Mouse (Mus musculus) hindbrain, embryonic 10.5 days (tissue): ENCODE data around the gene Trim68. TPM values are rescaled to one million over a fixed set of nuclear protein-coding genes. Genes with fewer than 3 reads are reported as not detected.
A peak's percentile ranks its signal among the peaks of the same experiment; 100 is the strongest.
"Not testable (repeated sequence)": the region's sequence is repeated elsewhere in the genome, so short reads cannot be mapped to it uniquely, and the experiment has no call there.

Experiments
- DNase-seq: peaks from one replicate; pipeline ENCODE4 v3.0.0-alpha.2; 2017; ENCODE audit warnings: low spot score
- H3K27ac ChIP-seq: fragments of 300-500 bp; sonication (generic); 2 replicates; pipeline ENCODE4 v1.5.1; 2016; ENCODE audit warnings: mild to moderate bottlenecking, moderate library complexity
- H3K27me3 ChIP-seq: fragments of 300-500 bp; sonication (generic); 2 replicates; pipeline ENCODE4 v1.6.1; 2016; ENCODE audit warnings: mild to moderate bottlenecking; ENCODE audit not compliant: poor library complexity, insufficient read depth, severe bottlenecking
- H3K36me3 ChIP-seq: fragments of 300-500 bp; sonication (generic); 2 replicates; pipeline ENCODE4 v1.6.1; 2016; ENCODE audit warnings: mild to moderate bottlenecking, moderate library complexity
- H3K4me1 ChIP-seq: fragments of 300-500 bp; sonication (generic); replicated peaks from 2 replicates; pipeline ENCODE4 v1.6.1; 2016; ENCODE audit warnings: mild to moderate bottlenecking
- H3K4me3 ChIP-seq: fragments of 300-500 bp; sonication (generic); 2 replicates; pipeline ENCODE4 v1.5.1; 2016; ENCODE audit warnings: mild to moderate bottlenecking, moderate library complexity
- H3K9me3 ChIP-seq: fragments of 300-500 bp; sonication (generic); 2 replicates; pipeline ENCODE4 v1.6.1; 2016; ENCODE audit warnings: mild to moderate bottlenecking, moderate library complexity
- WGBS: fragments of 180-500 bp; shearing (Covaris S2); methylation state at CpG from one replicate; pipeline ENCODE4 v1.1.7; 2016; 5-methylcytosine and 5-hydroxymethylcytosine counted together
- polyA plus RNA-seq: library from polyadenylated mRNA; unstranded; fragments of >200 nt; fragmentation: Nextera tagmentation; extraction: Ambion mirVana; gene quantifications from 2 replicates; pipeline ENCODE4 v1.2.1, GENCODE M21; 2016

Trim68 gene
- 9.6 and 9.9 TPM in 2 replicates for polyA plus RNA-seq

DNA sequence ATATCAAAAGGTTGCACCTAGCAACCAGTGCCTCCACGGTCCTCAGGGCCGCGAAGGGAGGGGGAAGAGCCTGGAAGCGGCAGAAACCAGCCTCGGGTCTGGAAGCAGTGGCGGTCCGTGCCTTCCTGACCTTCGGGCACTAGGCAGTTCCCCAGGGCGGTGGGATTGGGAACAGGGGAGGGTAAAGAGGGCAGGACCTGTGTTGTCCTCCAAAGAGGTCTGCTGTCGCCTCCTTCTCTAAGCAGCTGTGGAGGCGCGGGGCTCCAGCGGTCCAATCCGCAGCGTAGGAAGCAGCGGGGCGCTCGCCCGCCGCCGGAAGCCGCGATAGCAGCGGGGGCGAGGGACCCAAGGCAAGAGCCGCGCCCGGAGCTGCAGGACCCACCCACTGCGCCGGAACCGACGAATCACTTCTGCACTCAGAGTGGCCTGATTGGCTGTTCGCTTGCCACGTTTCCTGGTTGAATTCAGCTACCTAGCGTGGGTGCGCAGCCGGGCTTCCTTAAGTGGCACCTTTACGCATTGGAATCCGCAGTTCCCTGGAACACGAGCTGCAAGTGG, at the start of gene Trim68:
Gene Trim68, minus strand, starts transcription at position 384 of the 558 bp plus-strand sequence.
- Histone ChIP-seq H3K27me3 (no peaks in the 10 kb centered on the region), H3K36me3 (no peaks in the 10 kb centered on the region), H3K4me1 (no peaks in the 10 kb centered on the region), H3K4me3 (peak within 1 kb of the TSS; percentile 62), H3K27ac (peak within 1 kb of the TSS; percentile 87), H3K9me3 (no peaks in the 10 kb centered on the region)
- DNase-seq, result peak; percentile 91
- WGBS, result under 1% methylated on average over 40 of the region's 40 CpGs

GRCm38 (mm10) chr7:102733793-102734192, 46.7 kb upstream of the Trim68 start:
- no peak for DNase-seq
- WGBS, result 57% methylated on average over 1 of the region's 1 CpGs

DNA sequence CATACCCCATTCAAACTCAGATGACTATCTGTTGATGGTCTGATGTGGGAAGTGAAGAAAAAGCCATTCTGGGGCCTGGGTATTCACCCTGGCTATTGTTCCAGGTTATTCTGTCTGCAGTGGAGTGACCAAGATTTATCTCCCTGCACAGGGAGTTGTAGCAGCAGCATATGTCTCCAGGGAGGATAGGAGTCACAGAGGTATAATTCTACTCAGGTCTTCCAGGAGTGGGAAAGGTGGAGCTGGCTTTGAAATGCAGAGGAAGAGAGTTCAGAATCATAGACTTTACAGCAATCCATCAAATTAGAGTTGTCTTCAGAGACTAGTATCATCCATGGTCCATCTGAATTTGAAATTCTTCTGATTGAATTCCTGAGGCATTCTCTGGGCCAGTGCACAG, 40.3 kb upstream of the Trim68 start, which contains the start of gene Olfr559:
Gene Olfr559, minus strand, starts transcription at position 101 of the 400 bp plus-strand sequence.
- Histone ChIP-seq H3K4me1 (no peaks in the 10 kb centered on the region), H3K9me3 (no peaks in the 10 kb centered on the region), H3K36me3 (no peaks in the 10 kb centered on the region), H3K27ac (no peak within 1 kb of the TSS), H3K27me3 (no peaks in the 10 kb centered on the region), H3K4me3 (no peak within 1 kb of the TSS)
- no peak for DNase-seq

More at GRCm38 (mm10) chr7:102733793-102734192, 46.7 kb upstream of the Trim68 start:
- no peaks in the 10 kb centered on the region for H3K36me3 ChIP-seq
- H3K27me3 ChIP-seq, result no peaks in the 10 kb centered on the region
- no peaks in the 10 kb centered on the region for H3K4me1 ChIP-seq
- H3K27ac ChIP-seq, result no peak overlapping the region
- no peaks in the 10 kb centered on the region for H3K9me3 ChIP-seq
- no peak overlapping the region for H3K4me3 ChIP-seq

DNA sequence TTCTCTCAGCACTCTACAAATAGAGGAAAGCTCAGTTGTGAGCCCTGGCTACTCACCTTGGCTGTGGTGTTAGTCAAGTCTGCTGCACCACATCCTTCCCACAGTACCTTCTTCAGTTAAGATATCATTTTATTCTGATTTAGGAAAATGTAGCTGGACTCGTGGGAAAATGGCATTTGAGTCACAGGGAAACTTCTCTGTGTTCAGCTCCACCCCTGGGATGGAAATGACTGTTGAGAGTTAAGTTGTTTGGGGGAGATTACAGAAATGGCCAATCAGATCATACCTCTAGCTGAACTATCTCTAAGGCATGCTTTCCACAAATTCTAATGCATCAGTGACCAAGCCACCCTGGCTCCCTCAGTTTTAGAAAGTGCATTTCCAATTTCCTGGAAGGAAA, 31.8 kb upstream of the Trim68 start, which contains the start of gene Olfr33:
Gene Olfr33, minus strand, starts transcription at position 101 of the 400 bp plus-strand sequence.
- H3K36me3 ChIP-seq, result no peaks in the 10 kb centered on the region
- H3K4me1 ChIP-seq, result no peaks in the 10 kb centered on the region
- WGBS, result 55% methylated on average over 1 of the region's 1 CpGs
- H3K27me3 ChIP-seq, result no peaks in the 10 kb centered on the region
- H3K9me3 ChIP-seq, result no peaks in the 10 kb centered on the region
- no peak for DNase-seq
- no peak within 1 kb of the TSS for H3K27ac ChIP-seq
- no peak within 1 kb of the TSS for H3K4me3 ChIP-seq

- H3K4me1 ChIP-seq, result no peaks in the 10 kb centered on the region
- H3K27me3 ChIP-seq, result no peaks in the 10 kb centered on the region
- no peaks in the 10 kb centered on the region for H3K36me3 ChIP-seq
- H3K4me3 ChIP-seq, result no peak within 1 kb of the TSS
- H3K27ac ChIP-seq, result no peak within 1 kb of the TSS
- no peaks in the 10 kb centered on the region for H3K9me3 ChIP-seq
- no peak for DNase-seq
Observed at GRCm38 (mm10) chr7:102701915-102702314, 14.8 kb upstream of the Trim68 start, which contains the start of gene Olfr558. Gene Olfr558 (plus strand): TSS chr7:102702215.

- Histone ChIP-seq H3K4me3 (no peak overlapping the region), H3K27ac (no peak overlapping the region), H3K27me3 (no peaks in the 10 kb centered on the region), H3K4me1 (no peaks in the 10 kb centered on the region), H3K36me3 (no peaks in the 10 kb centered on the region), H3K9me3 (no peaks in the 10 kb centered on the region)
- 85% methylated on average over 7 of the region's 7 CpGs for WGBS
- DNase-seq, result no peak
Observed at GRCm38 (mm10) chr7:102698461-102698860, 11.3 kb upstream of the Trim68 start.

- peak; percentile 12 for DNase-seq
- no peak within 1 kb of the TSS for H3K4me3 ChIP-seq
- WGBS, result 78% methylated on average over 5 of the region's 5 CpGs
- no peaks in the 10 kb centered on the region for H3K4me1 ChIP-seq
- no peaks in the 10 kb centered on the region for H3K9me3 ChIP-seq
- no peaks in the 10 kb centered on the region for H3K27me3 ChIP-seq
- H3K27ac ChIP-seq, result no peak within 1 kb of the TSS
- no peaks in the 10 kb centered on the region for H3K36me3 ChIP-seq
Observed at GRCm38 (mm10) chr7:102695358-102696125, 8.4 kb upstream of the Trim68 start, which contains the start of gene Olfr557. Gene Olfr557 (plus strand): TSS chr7:102695910.

DNA sequence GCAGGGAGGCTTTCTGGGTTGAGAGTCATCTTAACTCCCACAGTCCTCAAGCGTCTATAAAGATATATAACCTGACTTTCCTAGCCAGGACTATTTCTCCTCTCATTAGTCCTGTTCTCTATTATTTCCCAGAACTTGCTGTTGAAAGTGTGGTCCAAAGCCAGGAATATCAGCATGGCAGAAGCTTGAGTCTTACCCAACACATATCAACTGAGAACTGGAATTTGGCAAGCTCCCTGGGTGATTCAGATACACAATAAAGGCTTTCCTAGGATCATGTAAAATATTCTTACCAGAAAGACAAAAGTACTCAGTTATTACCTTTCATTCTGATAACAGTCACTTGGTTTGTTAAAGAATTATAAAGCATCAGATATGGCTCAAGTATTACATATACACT, 5.2 kb downstream of the Trim68 start:
- 92% methylated on average over 1 of the region's 1 CpGs for WGBS
- no peak for DNase-seq
- H3K27me3 ChIP-seq, result no peaks in the 10 kb centered on the region

GRCm38 (mm10) chr7:102676225-102676624, 10.9 kb downstream of the Trim68 start:
- Histone ChIP-seq H3K36me3 (0 out of 2 replicates have a peak, but pooled peaks cover 7% of the 10 kb centered on the region), H3K4me3 (no peak overlapping the region), H3K27ac (no peak overlapping the region), H3K9me3 (no peaks in the 10 kb centered on the region), H3K27me3 (no peaks in the 10 kb centered on the region), H3K4me1 (no peaks in the 10 kb centered on the region)
- 90% methylated on average over 2 of the region's 2 CpGs for WGBS
- no peak for DNase-seq

More for the DNA sequence above, 5.2 kb downstream of the Trim68 start:
- no peaks in the 10 kb centered on the region for H3K9me3 ChIP-seq
- no peak overlapping the region for H3K4me3 ChIP-seq
- H3K36me3 ChIP-seq, result 0 out of 2 replicates have a peak, but pooled peaks cover 7% of the 10 kb centered on the region
- H3K4me1 ChIP-seq, result no peaks in the 10 kb centered on the region
- H3K27ac ChIP-seq, result no peak overlapping the region

GRCm38 (mm10) chr7:102665378-102665777, 21.7 kb downstream of the Trim68 start:
- no peaks in the 10 kb centered on the region for H3K4me1 ChIP-seq
- no peaks in the 10 kb centered on the region for H3K9me3 ChIP-seq
- H3K27me3 ChIP-seq, result no peaks in the 10 kb centered on the region
- no peak for DNase-seq
- no peaks in the 10 kb centered on the region for H3K36me3 ChIP-seq
- no peak overlapping the region for H3K4me3 ChIP-seq
- WGBS, result 44% methylated on average over 2 of the region's 2 CpGs
- H3K27ac ChIP-seq, result no peak overlapping the region

GRCm38 (mm10) chr7:102664599-102664998, 22.5 kb downstream of the Trim68 start, which contains the start of gene Olfr556:
Gene Olfr556 (plus strand): TSS chr7:102664899.
- Histone ChIP-seq H3K36me3 (no peaks in the 10 kb centered on the region), H3K27me3 (no peaks in the 10 kb centered on the region), H3K9me3 (no peaks in the 10 kb centered on the region), H3K4me1 (no peaks in the 10 kb centered on the region), H3K4me3 (no peak within 1 kb of the TSS), H3K27ac (no peak within 1 kb of the TSS)
- 63% methylated on average over 3 of the region's 3 CpGs for WGBS
- no peak for DNase-seq

DNA sequence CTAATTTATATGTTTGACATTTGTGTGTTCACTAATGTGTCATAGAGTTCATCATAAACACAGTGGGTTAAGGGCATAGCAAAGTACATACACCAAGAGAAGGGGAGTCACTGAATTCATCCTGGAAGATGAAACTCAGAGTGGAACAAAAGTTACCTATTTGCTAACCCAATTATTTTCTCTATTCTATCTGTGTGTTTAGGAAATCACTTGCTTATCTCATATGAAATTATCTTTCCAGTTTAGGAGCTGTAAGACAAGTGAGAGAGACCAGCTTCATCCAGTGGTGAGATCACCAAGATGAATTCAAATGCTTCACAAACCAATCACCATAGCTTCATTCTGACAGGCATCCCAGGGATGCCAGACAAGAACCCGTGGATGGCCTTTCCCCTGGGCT, 28.6 kb downstream of the Trim68 start, which contains the start of gene Olfr555:
Gene Olfr555, plus strand, starts transcription at position 301 of the 400 bp plus-strand sequence.
- Histone ChIP-seq H3K9me3 (no peaks in the 10 kb centered on the region), H3K36me3 (no peaks in the 10 kb centered on the region), H3K27me3 (no peaks in the 10 kb centered on the region), H3K4me1 (no peaks in the 10 kb centered on the region), H3K27ac (no peak within 1 kb of the TSS), H3K4me3 (no peak within 1 kb of the TSS)
- no peak for DNase-seq
- 76% methylated on average over 1 of the region's 1 CpGs for WGBS

- H3K4me1 ChIP-seq, H3K27me3 ChIP-seq, DNase-seq, H3K36me3 ChIP-seq, H3K4me3 ChIP-seq, H3K27ac ChIP-seq, H3K9me3 ChIP-seq: not testable (repeated sequence)
- 92% methylated on average over 4 of the region's 4 CpGs for WGBS
Observed at GRCm38 (mm10) chr7:102644945-102645344, 42.2 kb downstream of the Trim68 start.
